Comparison of ENCODE assay signal across 23 mouse cellular contexts in genomic region chr16:95804199-95804598, GRCm38 (mm10).
DNase-seq lines count a peak whose midpoint lies in the region; ATAC-seq lines count a peak whose summit lies in the region.
"Had no signal": no experiment of that assay in that cellular context is flagged by ENCODE, and none has a peak within 500 bp of the region (broad histone marks: within the 10 kb centered on the region; RNA-seq: fewer than 3 reads in every experiment).

No protein-coding gene starts in this region.

- 0 out of 2 replicates have a peak, but pooled peaks have one; percentile 35 for ATAC-seq in granulocyte monocyte progenitor cell, adult 5-6 weeks (replicated peaks; ENCODE audit: poor library complexity, severe bottlenecking)
- ATAC-seq in megakaryocyte progenitor cell, adult 5-6 weeks (replicated peaks; ENCODE audit: poor library complexity): 0 out of 2 replicates have a peak, but pooled peaks have one; percentile 46
- ATAC-seq in neural tube, embryonic 15.5 days (ENCODE audit: low FRiP score): no peak
- no peak for ATAC-seq in forebrain, embryonic 13.5 days
- ATAC-seq: forebrain, embryonic 16.5 days had no signal

- H3K9me3 ChIP-seq in neural tube, embryonic 15.5 days (replicated peaks): no peaks in the 10 kb centered on the region
- no peaks in the 10 kb centered on the region; the same call in 1 of the 2 replicates for H3K9me3 ChIP-seq in forebrain, embryonic 13.5 days (replicated peaks)
- H3K9me3 ChIP-seq: heart, embryonic 15.5 days; hindbrain, embryonic 15.5 days; limb, embryonic 10.5 days; lung, embryonic 15.5 days; stomach, embryonic 15.5 days had no signal

- WGBS in neural tube, embryonic 15.5 days: 50% methylated on average over 1 of the region's 1 CpGs
- 31% methylated on average over 1 of the region's 1 CpGs for WGBS in forebrain, embryonic 13.5 days

- H3K4me2 ChIP-seq in neural tube, embryonic 15.5 days: no peak overlapping the region
- H3K4me2 ChIP-seq in forebrain, embryonic 13.5 days: no peak overlapping the region
- H3K4me2 ChIP-seq: heart, embryonic 15.5 days; hindbrain, embryonic 15.5 days; lung, embryonic 15.5 days; stomach, embryonic 15.5 days had no signal

- H3K4me1 ChIP-seq in neural tube, embryonic 15.5 days: peaks cover 11% of the 10 kb centered on the region
- no peaks in the 10 kb centered on the region for H3K4me1 ChIP-seq in forebrain, embryonic 13.5 days
- H3K4me1 ChIP-seq: stomach, embryonic 15.5 days had no signal

- H3K4me3 ChIP-seq in neural tube, embryonic 15.5 days (replicated peaks): no peak overlapping the region
- no peak overlapping the region for H3K4me3 ChIP-seq in forebrain, embryonic 13.5 days
- H3K4me3 ChIP-seq: heart, embryonic 15.5 days; hindbrain, embryonic 15.5 days; limb, embryonic 10.5 days; lung, embryonic 15.5 days; stomach, embryonic 15.5 days had no signal

- DNase-seq in CD4-positive helper T cell, adult 2 months (ENCODE audit: low read depth, low spot score): peak; percentile 40
- DNase-seq in CD4-positive, CD25-positive, alpha-beta regulatory T cell, adult 2 months (ENCODE audit: low read depth, low spot score): peak; percentile 58
- no peak for DNase-seq in spleen, adult 12 weeks (ENCODE audit: low spot score)
- DNase-seq: adrenal gland, postnatal 10 days; cerebellum, adult 9-11 months; heart, postnatal 4 days; kidney, adult 8-10 months; kidney, postnatal 36 days; layer of hippocampus, adult 9-11 months; midbrain, embryonic 14.5 days; right cerebral cortex, postnatal 14 days; thymus, postnatal 14 days had no signal

- H3K27me3 ChIP-seq in neural tube, embryonic 15.5 days (replicated peaks): no peaks in the 10 kb centered on the region
- no peaks in the 10 kb centered on the region for H3K27me3 ChIP-seq in forebrain, embryonic 13.5 days
- H3K27me3 ChIP-seq: CH12.LX; heart, embryonic 15.5 days; hindbrain, embryonic 15.5 days; lung, embryonic 15.5 days; stomach, embryonic 15.5 days had no signal

- H3K27ac ChIP-seq in neural tube, embryonic 15.5 days (replicated peaks): no peak overlapping the region
- H3K27ac ChIP-seq in forebrain, embryonic 13.5 days: no peak overlapping the region
- H3K27ac ChIP-seq: heart, embryonic 15.5 days; hindbrain, embryonic 15.5 days; lung, embryonic 15.5 days; stomach, embryonic 15.5 days had no signal

- no peak overlapping the region for H3K9ac ChIP-seq in neural tube, embryonic 15.5 days (replicated peaks)
- H3K9ac ChIP-seq in forebrain, embryonic 13.5 days: no peak overlapping the region
- H3K9ac ChIP-seq: heart, embryonic 15.5 days; hindbrain, embryonic 15.5 days; lung, embryonic 15.5 days; stomach, embryonic 15.5 days had no signal

- H3K36me3 ChIP-seq in neural tube, embryonic 15.5 days: no peaks in the 10 kb centered on the region
- no peaks in the 10 kb centered on the region for H3K36me3 ChIP-seq in forebrain, embryonic 13.5 days (ENCODE audit: poor library complexity, severe bottlenecking)
- H3K36me3 ChIP-seq: heart, embryonic 15.5 days; hindbrain, embryonic 15.5 days; limb, embryonic 10.5 days; lung, embryonic 15.5 days; stomach, embryonic 15.5 days had no signal

Comparison
In these comparisons a context has a peak if more than half of its experiments do, and no peak if none do; other contexts are left out.
1. ATAC-seq: peak in granulocyte monocyte progenitor cell, adult 5-6 weeks (single experiment) and megakaryocyte progenitor cell, adult 5-6 weeks (single experiment); none in neural tube, embryonic 15.5 days (single experiment) and forebrain, embryonic 13.5 days (single experiment).